Mouse (Mus musculus) leukemia stem cell, adult 10-12 weeks (primary cell): ENCODE data around the gene Arrdc3. TPM values are rescaled to one million over a fixed set of nuclear protein-coding genes. Genes with fewer than 3 reads are reported as not detected.

Experiments
- polyA plus RNA-seq: library from polyadenylated mRNA; stranded (reverse); fragments of >175 nt; gene quantifications from 2 replicates; pipeline ENCODE4 v1.2.3, GENCODE M21; 2012; ENCODE audit warnings: low replicate concordance

Arrdc3 gene
- polyA plus RNA-seq: 1.0 and 1.4 TPM in 2 replicates

DNA sequence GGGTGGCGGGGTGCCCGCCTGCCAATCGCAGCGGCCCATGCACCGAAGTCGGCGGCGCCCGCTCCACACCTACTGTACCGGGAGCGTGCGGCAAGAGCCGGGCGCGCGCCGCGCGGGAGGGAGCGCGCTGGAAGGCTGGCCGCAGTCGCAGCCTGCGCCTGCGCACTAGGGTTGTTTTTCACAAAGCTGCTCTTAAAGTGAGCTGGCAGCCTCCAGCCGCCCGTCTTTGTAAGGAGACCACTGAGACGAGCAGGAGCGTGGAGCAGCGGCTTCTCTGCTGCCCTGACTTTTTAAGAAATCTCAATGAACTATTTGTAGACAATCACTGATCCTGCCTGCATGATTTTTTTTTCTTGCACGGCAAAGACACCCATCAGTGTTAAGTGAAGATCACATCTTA is at the start of gene Arrdc3:
TSS of gene Arrdc3 (plus strand) at position 195 of the 400 bp plus-strand sequence.

